Mouse (Mus musculus): ENCODE data around the gene Dnmt3l. TPM values are rescaled to one million over a fixed set of nuclear protein-coding genes. Genes with fewer than 3 reads are reported as not detected.

Gene Dnmt3l
- total and polyA plus RNA-seq, 2 experiments from 2014 or later: not detected

DNA sequence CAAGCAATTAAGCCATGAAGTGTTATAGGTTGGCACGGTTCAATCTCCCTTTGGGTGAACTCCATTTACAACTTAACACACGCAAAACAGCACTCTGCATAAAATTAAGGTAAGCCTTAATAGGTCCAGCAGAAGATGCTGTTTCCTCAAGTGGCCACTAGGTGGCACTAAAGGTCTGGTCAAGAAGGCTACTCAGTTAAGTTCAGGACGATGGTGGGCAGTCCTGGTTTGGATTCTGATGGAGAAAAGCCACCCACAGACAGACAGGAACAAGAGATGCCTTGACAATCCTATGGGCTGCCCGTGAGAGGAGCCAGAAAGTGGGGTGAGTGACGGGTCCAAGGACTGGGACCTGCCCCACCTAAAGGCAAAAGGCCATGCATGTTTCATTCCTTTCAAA, 13.6 kb upstream of the Dnmt3l start:
- peak; percentile 76 for ATAC-seq
- TF ChIP-seq CTCF (IDR thresholded peaks at IDR 0.05; ENCODE audit: low read depth): peak; percentile 95
- WGBS: 4% methylated on average over 5 of the region's 5 CpGs

DNA sequence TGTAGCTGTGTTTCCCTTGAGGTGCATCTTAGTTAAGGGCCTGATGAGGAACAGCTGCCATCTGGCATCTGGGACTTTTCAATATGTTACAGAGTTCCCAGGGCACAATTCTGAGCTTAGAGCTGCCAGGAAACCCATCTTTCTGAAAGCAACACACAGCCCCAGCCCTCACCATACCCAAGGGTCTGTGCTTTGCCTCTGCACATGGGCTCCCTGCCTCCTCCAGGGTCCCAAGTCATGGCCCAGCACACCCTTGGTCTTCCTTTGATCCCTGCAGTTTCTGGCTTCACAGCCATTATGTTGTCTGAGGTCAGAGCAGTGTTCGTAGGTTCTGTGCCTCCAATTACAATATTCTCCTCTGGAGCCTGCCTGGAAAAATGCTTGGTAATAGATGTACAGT, 12.7 kb upstream of the Dnmt3l start:
- TF ChIP-seq CTCF (IDR thresholded peaks at IDR 0.05; ENCODE audit: low read depth): no peak
- 84% methylated on average over 1 of the region's 1 CpGs for WGBS
- DNase-seq (no peak), ATAC-seq (no peak)
- Histone ChIP-seq H3K27ac (ENCODE audit: low read depth, low read length) (no peak overlapping the region), H3K4me1 (ENCODE audit: insufficient read depth) (no peaks in the 10 kb centered on the region), H3K9ac (no peak overlapping the region), H3K4me2 (ENCODE audit: low read depth) (no peak overlapping the region), H3K36me3 (ENCODE audit: insufficient read depth) (no peaks in the 10 kb centered on the region), H3K9me3 (ENCODE audit: low read length) (no peaks in the 10 kb centered on the region), H3K27me3 (ENCODE audit: insufficient read depth, low read length) (no peaks in the 10 kb centered on the region), H3K4me3 (ENCODE audit: low read depth, low read length) (no peak overlapping the region)

More for the DNA sequence above, 13.6 kb upstream of the Dnmt3l start:
- H3K4me1 ChIP-seq (ENCODE audit: insufficient read depth): no peaks in the 10 kb centered on the region
- no peaks in the 10 kb centered on the region for H3K27me3 ChIP-seq (ENCODE audit: insufficient read depth, low read length)
- no peak overlapping the region for H3K4me3 ChIP-seq (ENCODE audit: low read depth, low read length)
- H3K4me2 ChIP-seq (ENCODE audit: low read depth): no peak overlapping the region
- H3K36me3 ChIP-seq (ENCODE audit: insufficient read depth): no peaks in the 10 kb centered on the region
- H3K9me3 ChIP-seq (ENCODE audit: low read length): no peaks in the 10 kb centered on the region
- no peak overlapping the region for H3K27ac ChIP-seq (ENCODE audit: low read depth, low read length)
- no peak overlapping the region for H3K9ac ChIP-seq
- DNase-seq: peak; percentile 88

DNA sequence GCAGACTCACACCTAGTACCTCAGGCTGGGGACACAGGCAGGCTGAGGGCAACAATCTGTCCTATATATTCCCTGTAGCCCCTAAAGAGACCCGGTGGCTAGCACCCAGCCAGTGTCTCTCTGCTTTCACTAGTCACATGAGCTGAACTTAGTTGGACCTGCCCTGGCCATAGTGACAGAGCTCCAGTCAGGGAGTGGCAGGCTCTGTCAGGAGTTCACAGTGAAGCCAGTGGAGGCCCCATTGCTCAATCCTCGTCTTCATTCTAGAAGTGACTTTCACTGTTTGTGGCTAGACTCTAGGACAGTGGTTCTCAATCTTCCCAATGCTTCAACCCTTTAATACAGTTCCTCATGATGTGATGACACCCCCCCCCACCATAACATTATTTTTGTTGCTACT, 9.8 kb upstream of the Dnmt3l start:
- ATAC-seq (no peak), DNase-seq (no peak)
- Histone ChIP-seq H3K4me2 (ENCODE audit: low read depth) (no peak overlapping the region), H3K36me3 (ENCODE audit: insufficient read depth) (no peaks in the 10 kb centered on the region), H3K4me3 (ENCODE audit: low read depth, low read length) (no peak overlapping the region), H3K9me3 (ENCODE audit: low read length) (no peaks in the 10 kb centered on the region), H3K4me1 (ENCODE audit: insufficient read depth) (no peaks in the 10 kb centered on the region), H3K9ac (no peak overlapping the region), H3K27me3 (ENCODE audit: insufficient read depth, low read length) (no peaks in the 10 kb centered on the region), H3K27ac (ENCODE audit: low read depth, low read length) (no peak overlapping the region)
- WGBS: 83% methylated on average over 2 of the region's 2 CpGs
- TF ChIP-seq CTCF (IDR thresholded peaks at IDR 0.05; ENCODE audit: low read depth): no peak

DNA sequence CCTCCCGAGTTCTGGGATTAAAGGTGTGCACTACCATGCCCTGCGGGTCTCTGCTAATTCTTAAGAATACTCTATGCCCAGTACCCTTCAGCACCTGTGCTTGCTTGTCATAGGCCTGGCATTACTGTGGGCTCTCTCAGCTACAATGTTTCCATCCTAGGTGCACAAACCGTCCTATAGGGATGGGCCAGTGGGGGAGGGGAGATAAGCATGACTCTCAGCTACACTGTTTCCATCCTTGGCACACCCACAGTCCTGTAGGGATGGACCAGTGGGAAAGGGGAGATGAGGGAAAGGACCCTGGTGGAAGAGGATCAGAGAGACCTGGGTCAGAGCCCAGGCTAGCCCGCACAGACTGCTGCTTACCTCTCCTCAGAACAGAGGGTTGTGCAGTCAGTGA, 4.6 kb upstream of the Dnmt3l start:
- ATAC-seq: no peak
- no peak for DNase-seq
- Histone ChIP-seq H3K9ac (no peak overlapping the region), H3K27me3 (ENCODE audit: insufficient read depth, low read length) (no peaks in the 10 kb centered on the region), H3K4me2 (ENCODE audit: low read depth) (no peak overlapping the region), H3K36me3 (ENCODE audit: insufficient read depth) (no peaks in the 10 kb centered on the region), H3K4me1 (ENCODE audit: insufficient read depth) (no peaks in the 10 kb centered on the region), H3K4me3 (ENCODE audit: low read depth, low read length) (no peak overlapping the region), H3K27ac (ENCODE audit: low read depth, low read length) (no peak overlapping the region), H3K9me3 (ENCODE audit: low read length) (no peaks in the 10 kb centered on the region)
- no peak for TF ChIP-seq CTCF (IDR thresholded peaks at IDR 0.05; ENCODE audit: low read depth)
- 83% methylated on average over 4 of the region's 4 CpGs for WGBS

DNA sequence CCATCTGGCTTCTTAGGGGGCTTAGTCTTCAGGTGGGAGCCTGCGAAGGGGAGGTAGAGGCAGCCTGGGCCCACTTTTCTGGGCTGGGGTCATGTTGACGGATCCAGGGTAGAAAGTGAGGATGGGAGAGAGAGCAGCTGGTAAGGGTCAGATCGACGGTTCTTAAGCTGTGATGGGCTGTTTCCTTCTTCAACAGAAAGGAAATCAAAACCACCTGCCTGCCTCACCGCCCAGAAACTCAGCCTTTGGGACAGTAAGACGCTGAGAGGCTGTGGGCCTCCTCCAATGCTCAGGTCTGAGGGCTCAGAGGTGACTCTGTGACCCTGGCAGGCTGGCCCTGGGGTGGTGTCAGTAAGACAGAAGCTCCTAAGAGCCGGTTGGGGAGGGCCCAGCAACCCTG, 349 bp downstream of the Dnmt3l start:
- H3K36me3 ChIP-seq (ENCODE audit: insufficient read depth): no peaks in the 10 kb centered on the region
- H3K4me3 ChIP-seq (ENCODE audit: low read depth, low read length): no peak overlapping the region
- no peak overlapping the region for H3K9ac ChIP-seq
- DNase-seq (no peak), ATAC-seq (no peak)
- no peak overlapping the region for H3K27ac ChIP-seq (ENCODE audit: low read depth, low read length)
- H3K9me3 ChIP-seq (ENCODE audit: low read length): no peaks in the 10 kb centered on the region
- no peaks in the 10 kb centered on the region; the same call in 1 of the 2 replicates for H3K4me1 ChIP-seq (ENCODE audit: insufficient read depth)
- no peaks in the 10 kb centered on the region for H3K27me3 ChIP-seq (ENCODE audit: insufficient read depth, low read length)
- 83% methylated on average over 7 of the region's 7 CpGs for WGBS
- no peak overlapping the region for H3K4me2 ChIP-seq (ENCODE audit: low read depth)
- no peak for TF ChIP-seq CTCF (IDR thresholded peaks at IDR 0.05; ENCODE audit: low read depth)

DNA sequence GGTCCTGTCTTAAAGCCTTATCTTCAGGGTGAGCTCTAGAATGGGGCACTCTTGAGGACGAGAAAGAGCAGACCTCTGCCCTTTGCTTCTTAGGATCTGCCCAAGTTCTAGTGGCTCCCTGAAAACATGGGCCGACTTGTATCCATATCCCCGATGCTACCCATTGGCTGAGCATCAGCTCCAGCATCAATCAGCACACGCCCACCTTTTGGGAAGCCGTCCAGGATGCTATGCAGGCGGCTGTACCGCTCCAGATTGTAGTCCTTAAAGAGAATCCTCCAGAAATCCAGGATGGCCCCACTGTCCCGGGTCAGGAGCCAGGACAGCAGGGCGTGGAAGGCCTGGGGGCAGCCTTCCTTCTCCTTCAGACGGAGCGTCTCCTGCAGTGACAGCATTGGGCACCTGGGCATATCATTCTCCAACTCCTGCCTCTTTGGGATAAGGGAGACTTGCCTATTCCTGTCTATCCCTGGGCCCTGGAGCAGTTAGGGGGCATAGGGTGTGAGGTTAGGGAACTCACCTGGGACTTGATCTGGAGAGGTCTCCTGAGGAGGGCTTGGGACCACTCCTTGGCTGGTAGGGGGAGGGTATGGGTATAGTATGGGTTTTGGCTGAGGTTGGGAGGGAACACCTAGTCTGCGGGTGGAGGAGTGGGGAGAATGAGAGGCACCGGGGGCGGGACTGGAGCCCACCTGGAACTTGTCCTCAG, 1.1 kb downstream of the Dnmt3l start:
- H3K9me3 ChIP-seq (ENCODE audit: low read length): no peaks in the 10 kb centered on the region
- no peak; the same call in 1 of the 2 replicates for ATAC-seq
- 57% methylated on average over 14 of the region's 14 CpGs for WGBS
- H3K36me3 ChIP-seq (ENCODE audit: insufficient read depth): no peaks in the 10 kb centered on the region
- peak overlapping the region; percentile 50 for H3K4me2 ChIP-seq (ENCODE audit: low read depth)
- no peak for DNase-seq
- H3K27ac ChIP-seq (ENCODE audit: low read depth, low read length): no peak overlapping the region
- no peaks in the 10 kb centered on the region; the same call in 1 of the 2 replicates for H3K4me1 ChIP-seq (ENCODE audit: insufficient read depth)
- no peak for TF ChIP-seq CTCF (IDR thresholded peaks at IDR 0.05; ENCODE audit: low read depth)
- H3K4me3 ChIP-seq (ENCODE audit: low read depth, low read length): peak overlapping the region; percentile 23
- H3K9ac ChIP-seq: no peak overlapping the region
- no peaks in the 10 kb centered on the region for H3K27me3 ChIP-seq (ENCODE audit: insufficient read depth, low read length)

DNA sequence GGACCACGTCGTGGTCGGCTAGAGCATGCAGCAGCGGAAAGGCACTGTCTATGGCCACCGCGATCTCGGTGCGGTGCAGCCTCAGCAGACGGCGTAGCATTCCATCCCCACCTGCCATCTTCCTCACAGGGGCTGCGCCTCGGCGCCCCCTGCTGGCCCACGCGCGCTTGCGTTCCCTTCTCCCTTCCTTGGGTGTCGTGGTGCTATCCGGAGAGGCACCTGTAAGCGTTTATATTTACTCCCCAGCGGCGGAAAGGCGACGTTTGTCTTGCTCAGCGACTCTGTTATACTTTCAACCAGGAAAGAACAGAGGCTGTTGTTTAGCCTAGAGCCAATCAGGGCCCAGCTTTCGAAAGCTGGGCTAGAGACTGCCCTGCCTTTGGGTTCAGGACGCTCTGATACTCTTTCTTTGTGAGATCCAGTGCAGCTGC, 1.7 kb downstream of the Dnmt3l start, which contains the start of gene Aire:
Gene Aire (minus strand): TSS at position 205 of the 431 bp plus-strand sequence.
- H3K36me3 ChIP-seq (ENCODE audit: insufficient read depth): no peaks in the 10 kb centered on the region
- H3K4me2 ChIP-seq (ENCODE audit: low read depth): peak within 1 kb of the TSS; percentile 50
- no peak within 1 kb of the TSS for H3K27ac ChIP-seq (ENCODE audit: low read depth, low read length)
- no peaks in the 10 kb centered on the region; the same call in 1 of the 2 replicates for H3K4me1 ChIP-seq (ENCODE audit: insufficient read depth)
- ATAC-seq (peak; percentile 91), DNase-seq (peak; percentile 74)
- 3% methylated on average over 27 of the region's 27 CpGs for WGBS
- peak within 1 kb of the TSS; percentile 23 for H3K4me3 ChIP-seq (ENCODE audit: low read depth, low read length)
- no peaks in the 10 kb centered on the region for H3K9me3 ChIP-seq (ENCODE audit: low read length)
- TF ChIP-seq CTCF (IDR thresholded peaks at IDR 0.05; ENCODE audit: low read depth): peak; percentile 78
- H3K9ac ChIP-seq: 0 out of 2 replicates have a peak within 1 kb of the TSS, but pooled peaks have one; percentile 22
- H3K27me3 ChIP-seq (ENCODE audit: insufficient read depth, low read length): no peaks in the 10 kb centered on the region
